Comparison of ENCODE assay signal across 9 mouse cellular contexts in genomic region chr7:104603173-104603572, GRCm38 (mm10). TPM values are rescaled to one million over a fixed set of nuclear protein-coding genes. Genes with fewer than 3 reads are reported as not detected.
DNase-seq lines count a peak whose midpoint lies in the region; ATAC-seq and TF ChIP-seq lines count a peak whose summit lies in the region.
"Had no signal": no experiment of that assay in that cellular context is flagged by ENCODE, and none has a peak within 500 bp of the region (broad histone marks: within the 10 kb centered on the region; RNA-seq: fewer than 3 reads in every experiment).

No protein-coding gene starts in this region.

- no peak for ATAC-seq in forebrain, postnatal 0 days
- no peak for ATAC-seq in forebrain, embryonic 12.5 days (ENCODE audit: low FRiP score)
- ATAC-seq in liver, postnatal 0 days = no peak
- no peak for ATAC-seq in stomach, postnatal 0 days (ENCODE audit: low FRiP score, low TSS enrichment)

- WGBS in forebrain, postnatal 0 days = 2% methylated on average over 3 of the region's 3 CpGs
- 0% methylated on average over 3 of the region's 3 CpGs for WGBS in forebrain, embryonic 12.5 days
- WGBS in liver, postnatal 0 days (ENCODE audit: insufficient replicate concordance) = 4% methylated on average over 3 of the region's 3 CpGs
- 6% methylated on average over 3 of the region's 3 CpGs for WGBS in stomach, postnatal 0 days

- H3K4me3 ChIP-seq in forebrain, postnatal 0 days (ENCODE audit: low read depth, low read length) = no peak overlapping the region
- no peak overlapping the region for H3K4me3 ChIP-seq in forebrain, embryonic 12.5 days (replicated peaks)
- H3K4me3 ChIP-seq in liver, postnatal 0 days (ENCODE audit: low read depth, low read length) = no peak overlapping the region
- H3K4me3 ChIP-seq in stomach, postnatal 0 days (ENCODE audit: low read depth, low read length) = no peak overlapping the region

- H3K9ac ChIP-seq in forebrain, postnatal 0 days = no peak overlapping the region
- H3K9ac ChIP-seq in forebrain, embryonic 12.5 days = no peak overlapping the region
- H3K9ac ChIP-seq in liver, postnatal 0 days (replicated peaks) = no peak overlapping the region
- H3K9ac ChIP-seq in stomach, postnatal 0 days (ENCODE audit: low read length) = no peak overlapping the region

- TF ChIP-seq EP300 in liver, postnatal 0 days (IDR thresholded peaks at IDR 0.05; ENCODE audit: low read depth) = no peak
- no peak for TF ChIP-seq EP300 in stomach, postnatal 0 days (optimal IDR thresholded peaks at IDR 0.05)

- no peaks in the 10 kb centered on the region for H3K4me1 ChIP-seq in forebrain, postnatal 0 days (ENCODE audit: insufficient read depth)
- no peaks in the 10 kb centered on the region for H3K4me1 ChIP-seq in forebrain, embryonic 12.5 days
- no peaks in the 10 kb centered on the region for H3K4me1 ChIP-seq in liver, postnatal 0 days (ENCODE audit: insufficient read depth)
- no peaks in the 10 kb centered on the region for H3K4me1 ChIP-seq in stomach, postnatal 0 days (replicated peaks; ENCODE audit: control insufficient read depth, insufficient read depth)

- H3K4me2 ChIP-seq in forebrain, postnatal 0 days (ENCODE audit: low read depth) = no peak overlapping the region
- no peak overlapping the region for H3K4me2 ChIP-seq in forebrain, embryonic 12.5 days
- no peak overlapping the region for H3K4me2 ChIP-seq in liver, postnatal 0 days (ENCODE audit: low read depth, low read length)
- H3K4me2 ChIP-seq in stomach, postnatal 0 days (replicated peaks; ENCODE audit: low read depth) = no peak overlapping the region

- DNase-seq in forebrain, postnatal 0 days = no peak
- peak; percentile 7 for DNase-seq in retina, embryonic 14.5 days (ENCODE audit: low spot score)
- DNase-seq in retina, postnatal 1 day = no peak
- peak; percentile 11 for DNase-seq in embryo, embryonic 11.5 days (ENCODE audit: low read depth, low spot score)
- DNase-seq in liver, postnatal 0 days = peak; percentile 68
- peak; percentile 40 for DNase-seq in stomach, postnatal 0 days (ENCODE audit: low spot score)
- DNase-seq in layer of hippocampus, adult 18-20 months (ENCODE audit: low spot score in 2 of 2) = no peak

- peak; percentile 55 for TF ChIP-seq CTCF in forebrain, postnatal 0 days (IDR thresholded peaks at IDR 0.05; ENCODE audit: low read depth)
- TF ChIP-seq CTCF in liver, postnatal 0 days (IDR thresholded peaks at IDR 0.05; ENCODE audit: low read depth) = peak; percentile 84
- TF ChIP-seq CTCF in stomach, postnatal 0 days (IDR thresholded peaks at IDR 0.05; ENCODE audit: low read depth) = peak; percentile 76

- H3K27ac ChIP-seq in forebrain, postnatal 0 days (ENCODE audit: low read depth, low read length) = no peak overlapping the region
- no peak overlapping the region for H3K27ac ChIP-seq in forebrain, embryonic 12.5 days
- H3K27ac ChIP-seq in liver, postnatal 0 days (ENCODE audit: low read depth) = no peak overlapping the region
- H3K27ac ChIP-seq in stomach, postnatal 0 days (replicated peaks) = no peak overlapping the region

- no peaks in the 10 kb centered on the region for H3K27me3 ChIP-seq in forebrain, postnatal 0 days (ENCODE audit: insufficient read depth, low read length)
- no peaks in the 10 kb centered on the region for H3K27me3 ChIP-seq in forebrain, embryonic 12.5 days
- no peaks in the 10 kb centered on the region for H3K27me3 ChIP-seq in liver, postnatal 0 days (ENCODE audit: insufficient read depth, low read length)
- H3K27me3 ChIP-seq in stomach, postnatal 0 days (ENCODE audit: control insufficient read depth, insufficient read depth, low read length) = no peaks in the 10 kb centered on the region

- H3K36me3 ChIP-seq in forebrain, postnatal 0 days (ENCODE audit: insufficient read depth) = no peaks in the 10 kb centered on the region
- H3K36me3 ChIP-seq in forebrain, embryonic 12.5 days (replicated peaks) = no peaks in the 10 kb centered on the region
- no peaks in the 10 kb centered on the region for H3K36me3 ChIP-seq in liver, postnatal 0 days (replicated peaks; ENCODE audit: insufficient read depth, low read length)
- no peaks in the 10 kb centered on the region for H3K36me3 ChIP-seq in stomach, postnatal 0 days (ENCODE audit: control insufficient read depth, insufficient read depth, low read length)

- no peaks in the 10 kb centered on the region for H3K9me3 ChIP-seq in forebrain, postnatal 0 days (ENCODE audit: low read length)
- H3K9me3 ChIP-seq in forebrain, embryonic 12.5 days = 0 out of 2 replicates have a peak, but pooled peaks cover 4% of the 10 kb centered on the region
- H3K9me3 ChIP-seq in liver, postnatal 0 days (ENCODE audit: low read length) = no peaks in the 10 kb centered on the region
- no peaks in the 10 kb centered on the region for H3K9me3 ChIP-seq in stomach, postnatal 0 days (ENCODE audit: control insufficient read depth, low read length)

RNA-seq across cellular contexts. Expression of gene Olfr655, which starts 1.6 kb away (rescaled TPM):
- total RNA-seq in forebrain, postnatal 0 days (2014; rRNA removed) = 0.38 TPM in 1 of 2 replicates, not detected in the other
- not detected in 2 replicates for polyA plus RNA-seq in forebrain, postnatal 0 days (2015; fragmentation: Nextera tagmentation; extraction: Ambion mirVana)
- not detected in 2 replicates for polyA plus RNA-seq in forebrain, embryonic 12.5 days (2016; fragmentation: Nextera tagmentation; extraction: Ambion mirVana)
- polyA plus RNA-seq in liver, postnatal 0 days (2015; fragmentation: Nextera tagmentation; extraction: Ambion mirVana) = not detected in 2 replicates
- polyA plus RNA-seq in stomach, postnatal 0 days (2015; fragmentation: Nextera tagmentation; extraction: Ambion mirVana) = not detected in 2 replicates
- total RNA-seq in layer of hippocampus, adult 18-20 months (2021) = not detected
- polyA plus RNA-seq: liver, embryonic 16.5 days had no signal

RNA-seq across cellular contexts. Expression of gene Olfr656, which starts 10.6 kb away (rescaled TPM):
- not detected in 2 replicates for total RNA-seq in forebrain, postnatal 0 days (2014; rRNA removed)
- polyA plus RNA-seq in forebrain, postnatal 0 days (2015; fragmentation: Nextera tagmentation; extraction: Ambion mirVana) = not detected in 2 replicates
- not detected in 2 replicates for polyA plus RNA-seq in forebrain, embryonic 12.5 days (2016; fragmentation: Nextera tagmentation; extraction: Ambion mirVana)
- polyA plus RNA-seq in liver, postnatal 0 days (2015; fragmentation: Nextera tagmentation; extraction: Ambion mirVana) = not detected in 2 replicates
- polyA plus RNA-seq in stomach, postnatal 0 days (2015; fragmentation: Nextera tagmentation; extraction: Ambion mirVana) = not detected in 2 replicates
- not detected for total RNA-seq in layer of hippocampus, adult 18-20 months (2021)
- polyA plus RNA-seq: liver, embryonic 16.5 days had no signal

RNA-seq across cellular contexts. Expression of gene Olfr654, which starts 16.3 kb away (rescaled TPM):
- total RNA-seq in forebrain, postnatal 0 days (2014; rRNA removed) = 0.19 TPM in 1 of 2 replicates, not detected in the other
- not detected in 2 replicates for polyA plus RNA-seq in forebrain, postnatal 0 days (2015; fragmentation: Nextera tagmentation; extraction: Ambion mirVana)
- polyA plus RNA-seq in forebrain, embryonic 12.5 days (2016; fragmentation: Nextera tagmentation; extraction: Ambion mirVana) = not detected in 2 replicates
- not detected in 2 replicates for polyA plus RNA-seq in liver, postnatal 0 days (2015; fragmentation: Nextera tagmentation; extraction: Ambion mirVana)
- polyA plus RNA-seq in stomach, postnatal 0 days (2015; fragmentation: Nextera tagmentation; extraction: Ambion mirVana) = not detected in 2 replicates
- not detected for total RNA-seq in layer of hippocampus, adult 18-20 months (2021)
- polyA plus RNA-seq: liver, embryonic 16.5 days had no signal

RNA-seq across cellular contexts. Expression of gene Olfr657, which starts 21.4 kb away (rescaled TPM):
- total RNA-seq in forebrain, postnatal 0 days (2014; rRNA removed) = not detected in 2 replicates
- not detected in 2 replicates for polyA plus RNA-seq in forebrain, postnatal 0 days (2015; fragmentation: Nextera tagmentation; extraction: Ambion mirVana)
- not detected in 2 replicates for polyA plus RNA-seq in forebrain, embryonic 12.5 days (2016; fragmentation: Nextera tagmentation; extraction: Ambion mirVana)
- not detected in 2 replicates for polyA plus RNA-seq in liver, postnatal 0 days (2015; fragmentation: Nextera tagmentation; extraction: Ambion mirVana)
- not detected in 2 replicates for polyA plus RNA-seq in stomach, postnatal 0 days (2015; fragmentation: Nextera tagmentation; extraction: Ambion mirVana)
- not detected for total RNA-seq in layer of hippocampus, adult 18-20 months (2021)
- polyA plus RNA-seq: liver, embryonic 16.5 days had no signal

RNA-seq across cellular contexts. Expression of gene Olfr653, which starts 26.1 kb away (rescaled TPM):
- not detected in 2 replicates for total RNA-seq in forebrain, postnatal 0 days (2014; rRNA removed)
- not detected in 2 replicates for polyA plus RNA-seq in forebrain, postnatal 0 days (2015; fragmentation: Nextera tagmentation; extraction: Ambion mirVana)
- not detected in 2 replicates for polyA plus RNA-seq in forebrain, embryonic 12.5 days (2016; fragmentation: Nextera tagmentation; extraction: Ambion mirVana)
- polyA plus RNA-seq in liver, postnatal 0 days (2015; fragmentation: Nextera tagmentation; extraction: Ambion mirVana) = not detected in 2 replicates
- not detected in 2 replicates for polyA plus RNA-seq in stomach, postnatal 0 days (2015; fragmentation: Nextera tagmentation; extraction: Ambion mirVana)
- not detected for total RNA-seq in layer of hippocampus, adult 18-20 months (2021)
- polyA plus RNA-seq: liver, embryonic 16.5 days had no signal

Comparison
In these comparisons a context has a peak if more than half of its experiments do, and no peak if none do; other contexts are left out.
1. DNase-seq: peak in retina, embryonic 14.5 days (single experiment), embryo, embryonic 11.5 days (single experiment), liver, postnatal 0 days (single experiment) and stomach, postnatal 0 days (single experiment); none in forebrain, postnatal 0 days (single experiment), retina, postnatal 1 day (single experiment) and layer of hippocampus, adult 18-20 months (0 of 2).
2. Peak in every context shown above with its lines, with median percentiles within 50 percentile points of each other: CTCF ChIP-seq.